Mouse (Mus musculus) bone marrow macrophage, adult 2 months (primary cell): Measurements from ENCODE around the gene Ada. TPM values are rescaled to one million over a fixed set of nuclear protein-coding genes. Genes with fewer than 3 reads are reported as not detected.

Source experiments
- H3K27ac ChIP-seq: 2 replicates; pipeline ENCODE4 v1.5.1; 2012; ENCODE audit warnings: low read depth, low read length; ENCODE audit not compliant: insufficient read depth
- H3K4me1 ChIP-seq: 2 replicates; pipeline ENCODE4 v1.6.1; 2012; ENCODE audit warnings: low read length; ENCODE audit not compliant: control insufficient read depth, insufficient read depth
- H3K4me3 ChIP-seq: 2 replicates; pipeline ENCODE4 v1.5.1; 2012; ENCODE audit warnings: mild to moderate bottlenecking, low read length, moderate library complexity; ENCODE audit not compliant: insufficient read depth
- CTCF ChIP-seq: IDR thresholded peaks from 2 replicates; pipeline ENCODE4 v1.5.1; 2012; ENCODE audit warnings: low read depth, mild to moderate bottlenecking, low read length, moderate library complexity
- POLR2A ChIP-seq: IDR thresholded peaks from 2 replicates; pipeline ENCODE4 v1.6.1; 2012; ENCODE audit warnings: mild to moderate bottlenecking, low read depth, low read length, borderline replicate concordance
- polyA plus RNA-seq: library from polyadenylated mRNA; stranded (reverse); fragments of >200 nt; gene quantifications from 2 replicates; pipeline ENCODE4 v1.2.4, GENCODE M21; 2012; ENCODE audit not compliant: missing spikeins, insufficient read depth, insufficient read length

Ada gene
- polyA plus RNA-seq, 1 experiment = 5.3 TPM

DNA sequence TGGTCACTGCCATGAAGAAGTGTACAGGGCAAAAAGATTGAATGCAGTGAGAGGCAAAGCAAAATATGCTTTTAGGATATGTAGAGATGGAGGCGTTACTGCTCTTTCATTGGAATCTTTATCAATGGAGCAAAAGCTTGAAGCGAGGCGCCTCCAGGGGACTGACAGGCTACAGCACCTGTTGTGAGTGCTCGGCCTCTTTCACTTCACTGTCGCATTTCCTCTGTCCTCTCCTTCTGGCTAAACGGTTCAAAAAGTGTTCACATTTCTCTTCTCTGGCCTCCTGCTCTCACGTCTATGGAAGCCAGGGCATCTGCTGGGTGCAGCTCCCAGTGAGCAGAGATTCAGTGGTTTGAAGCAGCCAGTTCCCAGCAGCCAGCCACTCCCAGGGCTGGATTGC, 47.6 kb downstream of the Ada start:
- TF ChIP-seq CTCF (no peak), POLR2A (no peak)
- H3K27ac ChIP-seq = peak overlapping the region; percentile 92
- peak overlapping the region; percentile 40 for H3K4me3 ChIP-seq
- H3K4me1 ChIP-seq = peaks cover 59% of the 10 kb centered on the region

DNA sequence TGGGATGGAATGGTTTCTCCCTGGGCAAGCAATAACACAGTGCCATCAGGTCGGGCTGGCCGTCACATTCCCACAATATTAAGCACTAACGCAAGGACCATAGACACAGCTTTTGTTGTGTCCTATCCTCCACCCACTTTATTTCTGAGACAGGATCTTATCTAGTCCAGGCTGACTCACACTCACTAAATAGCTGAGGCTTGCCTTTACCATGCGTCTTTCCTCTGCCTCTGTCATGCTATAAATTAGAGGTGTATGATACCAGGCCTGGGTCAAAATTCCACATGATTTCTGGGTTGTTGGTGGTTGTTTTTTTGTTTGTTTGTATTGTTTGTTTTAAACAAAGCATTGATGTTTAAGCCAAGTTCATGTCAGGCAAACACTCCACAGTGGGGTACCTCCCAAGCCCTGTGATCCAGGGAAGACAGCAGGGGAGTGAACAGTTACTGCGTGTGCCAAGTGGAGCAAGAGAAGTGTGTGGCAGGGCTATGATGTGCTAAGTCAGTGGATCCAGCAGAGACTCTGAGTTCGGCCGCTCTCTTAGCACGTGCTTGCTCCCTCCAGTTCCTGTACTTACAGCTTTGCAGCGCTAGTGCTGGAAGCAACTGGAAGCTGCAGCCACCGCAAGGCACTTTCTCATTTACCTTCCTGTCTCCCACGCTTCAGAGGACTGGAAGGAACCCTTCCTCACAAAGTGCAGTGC, 50.8 kb downstream of the Ada start:
- TF ChIP-seq POLR2A = no peak
- no peak for TF ChIP-seq CTCF
- Histone ChIP-seq H3K4me3 (no peak overlapping the region), H3K27ac (peak overlapping the region; percentile 89), H3K4me1 (peaks cover 65% of the 10 kb centered on the region)

DNA sequence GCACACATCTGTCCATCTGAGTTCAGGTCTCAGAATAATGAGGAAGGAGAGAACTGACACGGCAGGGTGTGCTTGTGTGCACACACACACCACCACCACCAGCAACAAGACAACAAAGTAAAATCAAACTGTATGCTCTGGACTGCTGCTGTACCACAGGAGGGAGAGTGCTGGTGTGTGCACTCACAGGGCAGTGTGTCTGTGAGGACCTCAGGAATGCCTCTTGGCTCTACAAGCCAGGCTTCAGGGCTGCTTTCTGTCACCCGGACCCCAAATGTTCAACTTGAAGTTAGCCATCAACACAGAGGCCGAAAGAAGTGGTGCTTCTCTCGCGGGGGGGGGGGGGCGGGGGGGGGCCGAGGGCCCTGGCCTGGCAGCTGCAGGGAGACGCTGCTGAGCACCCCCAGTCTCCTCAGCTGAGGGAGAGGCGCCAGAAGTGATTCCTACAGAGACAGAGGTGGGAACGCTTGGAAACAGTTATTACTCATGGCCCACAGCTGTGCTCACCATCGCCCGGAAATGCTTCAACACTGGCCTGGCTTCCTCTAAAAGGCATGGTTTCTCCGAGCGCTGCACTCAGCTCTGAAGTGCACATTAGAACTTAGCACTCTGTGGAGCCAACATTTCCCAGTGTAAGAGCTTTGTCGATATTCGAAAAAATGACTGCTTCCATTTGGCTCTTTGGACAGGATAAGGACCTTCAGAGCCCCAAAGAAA, 52.1 kb downstream of the Ada start:
- TF ChIP-seq CTCF (no peak), POLR2A (no peak)
- Histone ChIP-seq H3K4me3 (no peak overlapping the region), H3K27ac (peak overlapping the region; percentile 89), H3K4me1 (peaks cover 56% of the 10 kb centered on the region)

DNA sequence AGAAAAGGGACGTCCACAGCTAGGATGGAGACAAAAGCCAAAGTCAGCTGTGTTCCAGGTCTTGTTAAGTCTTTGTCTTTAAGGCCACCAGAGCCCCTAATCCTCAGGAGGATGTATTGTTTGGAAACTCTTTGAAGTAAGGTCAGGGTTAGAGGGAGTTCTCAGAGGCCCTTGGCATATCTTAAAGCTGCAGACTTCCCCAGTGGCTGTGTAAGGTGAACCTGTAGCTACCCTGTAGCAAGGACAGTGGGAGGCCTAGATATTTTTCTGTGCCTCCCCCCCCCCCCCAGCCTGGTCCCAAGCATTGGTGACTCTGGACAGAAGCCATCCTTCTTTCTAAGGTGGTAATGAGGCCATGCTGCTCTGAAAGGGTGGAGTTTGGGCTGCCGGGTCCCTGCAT, 53.3 kb downstream of the Ada start:
- Histone ChIP-seq H3K4me1 (peaks cover 48% of the 10 kb centered on the region), H3K4me3 (no peak overlapping the region), H3K27ac (no peak overlapping the region)
- no peak for TF ChIP-seq CTCF
- no peak for TF ChIP-seq POLR2A

DNA sequence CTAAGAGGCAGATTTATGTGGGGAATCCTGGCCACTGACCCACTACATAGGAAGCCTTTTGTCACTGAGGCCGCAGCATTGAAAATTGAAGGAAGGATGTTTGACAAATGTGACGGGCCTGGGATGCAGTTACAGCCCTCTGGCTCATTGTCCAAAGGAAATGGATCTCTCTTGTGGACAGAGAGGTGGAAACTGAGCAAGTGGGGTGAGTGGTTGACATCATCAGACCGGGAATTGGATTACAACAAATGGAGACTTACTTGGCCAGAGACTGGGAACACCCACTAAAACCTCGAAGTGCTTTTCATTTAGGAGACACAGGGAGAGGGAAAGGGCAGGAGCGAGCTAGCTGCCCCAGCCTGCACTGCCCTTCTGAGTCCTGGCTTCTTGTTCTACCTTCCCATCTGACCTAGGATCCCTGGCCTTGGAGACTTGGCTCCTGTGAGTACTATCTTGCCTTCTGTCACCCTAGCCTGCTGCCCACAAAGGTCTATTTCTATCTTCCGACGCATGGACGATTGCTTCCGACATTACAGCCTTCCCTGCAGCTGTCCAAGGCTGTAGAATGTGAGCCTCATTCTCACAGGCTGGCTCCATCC, 56.2 kb downstream of the Ada start:
- H3K4me1 ChIP-seq = peaks cover 34% of the 10 kb centered on the region
- TF ChIP-seq POLR2A (no peak), CTCF (no peak)
- H3K27ac ChIP-seq = no peak overlapping the region
- H3K4me3 ChIP-seq = no peak overlapping the region

DNA sequence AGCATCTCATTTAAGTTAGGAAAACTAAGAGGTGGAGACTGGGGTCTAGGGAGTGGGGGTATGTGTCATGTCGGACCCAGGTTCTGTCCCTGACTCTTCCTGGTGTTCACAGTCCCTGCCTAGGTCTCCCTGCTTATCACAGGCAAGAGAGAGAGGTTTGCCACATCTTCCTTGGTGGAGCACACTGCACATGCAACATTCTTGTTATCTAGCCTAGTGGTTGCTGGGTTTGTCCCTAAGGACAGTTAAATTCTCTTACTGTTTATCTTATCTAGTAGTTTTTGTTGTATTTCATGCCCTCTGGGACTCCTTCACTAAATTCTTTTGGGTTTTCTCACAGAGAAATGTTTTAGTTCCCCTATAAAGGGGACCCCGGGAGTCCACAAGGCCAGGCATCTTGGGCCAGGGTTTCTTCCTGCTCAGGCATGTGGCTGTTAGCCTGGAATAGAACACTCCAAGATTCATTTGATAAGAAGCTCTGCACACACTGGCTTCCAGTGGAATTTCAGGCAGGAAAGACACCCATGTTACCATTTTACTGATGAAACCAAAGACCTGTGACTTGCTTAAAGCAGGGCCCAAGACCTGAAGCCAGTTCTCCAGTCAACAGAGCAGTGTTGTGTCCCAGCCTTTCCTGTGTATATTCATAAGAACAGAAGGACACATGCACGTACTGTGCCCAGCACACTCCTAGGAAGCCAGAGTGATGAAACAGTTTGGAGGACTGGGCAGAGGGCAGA, 57.0 kb downstream of the Ada start:
- Histone ChIP-seq H3K27ac (no peak overlapping the region), H3K4me1 (peaks cover 28% of the 10 kb centered on the region), H3K4me3 (no peak overlapping the region)
- no peak for TF ChIP-seq CTCF
- no peak for TF ChIP-seq POLR2A

DNA sequence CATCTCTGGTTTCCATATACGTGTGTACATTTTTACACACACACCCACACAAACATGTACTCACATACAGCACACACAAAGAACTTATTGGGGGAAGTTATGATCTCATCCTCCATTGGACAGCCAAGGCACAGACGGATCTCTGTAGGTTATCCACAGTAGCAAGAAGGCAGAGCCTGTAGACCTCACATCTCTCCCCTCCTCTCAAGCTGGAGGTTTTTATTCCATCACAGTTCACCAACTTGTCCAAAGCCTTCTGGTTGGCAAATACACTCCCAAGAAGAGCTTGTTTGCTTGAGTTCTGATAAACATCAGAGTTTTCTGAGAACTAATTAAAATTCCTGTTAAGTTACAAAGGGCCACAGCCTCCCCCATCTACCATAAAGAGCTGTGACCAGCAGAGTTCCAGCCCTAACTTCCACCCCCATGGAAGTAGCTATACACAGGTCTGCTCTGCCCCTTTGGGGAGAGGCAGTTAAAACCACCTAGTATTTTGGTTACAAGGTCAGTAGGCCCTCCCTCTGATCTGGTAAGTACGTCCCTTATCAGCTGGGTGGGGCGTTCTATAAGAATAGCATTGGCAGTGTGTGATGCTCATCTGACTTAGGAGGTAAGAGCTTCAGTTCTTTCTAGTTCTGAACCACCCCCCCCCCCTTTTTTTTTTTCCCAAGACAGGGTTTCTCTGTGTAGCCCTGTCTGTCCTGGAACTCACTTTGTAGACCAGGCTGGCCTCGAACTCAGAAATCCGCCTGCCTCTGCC, 58.0 kb downstream of the Ada start:
- Histone ChIP-seq H3K27ac (no peak overlapping the region), H3K4me3 (no peak overlapping the region), H3K4me1 (peaks cover 19% of the 10 kb centered on the region)
- TF ChIP-seq POLR2A = no peak
- no peak for TF ChIP-seq CTCF

DNA sequence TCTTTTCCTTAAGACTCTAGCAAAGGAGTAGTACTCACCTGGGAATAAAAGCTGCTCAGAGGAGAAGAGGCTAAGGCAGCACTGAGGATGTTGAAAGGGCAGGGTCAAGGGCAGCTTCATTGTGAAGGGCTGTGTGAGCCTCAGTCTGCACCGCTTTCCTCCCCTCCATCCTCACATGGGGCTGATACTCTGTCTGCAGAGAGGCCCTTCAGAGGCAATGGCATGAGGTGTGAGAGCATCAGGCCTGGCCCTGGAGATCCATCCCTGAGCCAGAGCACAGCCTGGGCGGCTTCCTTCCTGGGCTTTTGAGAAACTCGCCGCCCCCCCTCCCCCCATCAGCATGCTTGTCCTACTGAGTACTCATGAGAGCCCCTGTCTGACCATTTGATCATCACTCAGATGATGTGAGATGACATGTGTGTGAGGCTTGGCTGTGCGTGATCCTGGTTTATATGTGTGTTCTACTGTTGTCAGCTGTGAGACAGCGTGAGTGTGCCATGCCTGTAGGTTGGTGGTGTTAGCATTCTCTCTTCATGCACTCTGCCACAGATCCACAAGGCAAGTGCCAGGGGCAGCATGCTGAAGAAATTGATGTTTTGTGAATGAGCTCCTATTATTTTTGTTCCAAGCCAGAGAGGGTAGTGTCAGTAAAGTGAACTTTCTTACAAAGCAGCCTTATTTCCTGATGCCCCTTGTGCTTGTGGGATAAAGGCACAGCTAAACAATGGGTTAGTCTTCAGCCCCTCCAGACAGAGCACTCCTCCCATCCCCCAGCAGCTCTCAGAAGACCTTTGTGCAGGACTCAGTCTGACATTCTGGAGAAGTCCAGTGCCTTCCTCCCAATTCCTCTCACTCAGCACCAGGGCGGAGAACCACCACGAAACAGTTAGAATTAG, 59.4 kb downstream of the Ada start:
- Histone ChIP-seq H3K27ac (no peak overlapping the region), H3K4me3 (no peak overlapping the region), H3K4me1 (peaks cover 17% of the 10 kb centered on the region)
- TF ChIP-seq CTCF (no peak), POLR2A (no peak)
